In genomic region chr13:23554925-23555838, GRCm38 (mm10) we compare ENCODE assay signal across 8 mouse cellular contexts. TPM values are rescaled to one million over a fixed set of nuclear protein-coding genes. Genes with fewer than 3 reads are reported as not detected.
DNase-seq lines count a peak whose midpoint lies in the region; ATAC-seq lines count a peak whose summit lies in the region.

No protein-coding gene starts in this region.

- H3K9me3 ChIP-seq in hindbrain, embryonic 16.5 days (ENCODE audit: control insufficient read depth, low read length), result no peaks in the 10 kb centered on the region

- H3K4me1 ChIP-seq in hindbrain, embryonic 16.5 days (ENCODE audit: control insufficient read depth, insufficient read depth, low read depth, low read length), result peaks cover 13% of the 10 kb centered on the region

- H3K9ac ChIP-seq in hindbrain, embryonic 16.5 days (ENCODE audit: low read depth, low read length), result peak overlapping the region; percentile 70

- H3K36me3 ChIP-seq in hindbrain, embryonic 16.5 days (ENCODE audit: control insufficient read depth, insufficient read depth, low read length), result no peaks in the 10 kb centered on the region

- peak; percentile 94 for DNase-seq in R1 (ENCODE audit: low read depth, low spot score)
- DNase-seq in cerebellum, postnatal 14 days, result peak; percentile 61 to 63
- DNase-seq in frontal cortex, postnatal 25 days (ENCODE audit: low spot score in 2 of 2), result peak; percentile 67 to 71
- peak; percentile 82 to 90 for DNase-seq in left cerebral cortex, postnatal 25 days (ENCODE audit: low spot score in 2 of 2)
- peak; percentile 79 for DNase-seq in right cerebral cortex, postnatal 25 days
- DNase-seq in yolk sac, embryonic 10.5 days (ENCODE audit: low spot score), result peak; percentile 95

- H3K27me3 ChIP-seq in hindbrain, embryonic 16.5 days (replicated peaks; ENCODE audit: control insufficient read depth, insufficient read depth, low read length), result no peaks in the 10 kb centered on the region

- under 1% methylated on average over 48 of the region's 54 CpGs for WGBS in hindbrain, embryonic 16.5 days

- H3K27ac ChIP-seq in hindbrain, embryonic 16.5 days (ENCODE audit: low read depth, low read length), result peak overlapping the region; percentile 82

- peak overlapping the region; percentile 54 for H3K4me3 ChIP-seq in hindbrain, embryonic 16.5 days (ENCODE audit: low read length)

- peak; percentile 72 for ATAC-seq in hindbrain, embryonic 16.5 days
- peak; percentile 66 for ATAC-seq in megakaryocyte-erythroid progenitor cell, adult 5-6 weeks (replicated peaks; ENCODE audit: low FRiP score, low TSS enrichment, poor library complexity, severe bottlenecking)

- intact Hi-C loops in left cerebral cortex, postnatal 25 days (cut with DNase I), result no loop called here

- H3K4me2 ChIP-seq in hindbrain, embryonic 16.5 days (ENCODE audit: low read length), result peak overlapping the region; percentile 100

RNA-seq across cellular contexts. Expression of gene Hist1h1d, which starts 2.1 kb away (rescaled TPM):
- 0.07 and 0.10 TPM in 2 replicates for polyA plus RNA-seq in hindbrain, embryonic 16.5 days (2015; fragmentation: Nextera tagmentation; extraction: Ambion mirVana)
- 1 to 10 TPM; 3.6 to 5.7 TPM for total RNA-seq in left cerebral cortex, postnatal 25 days (2021)
- total RNA-seq in megakaryocyte-erythroid progenitor cell, adult 5-6 weeks (2014; fragmentation: Nextera tagmentation), result 29.5 and 42.3 TPM in 2 replicates
- 81.4 and 84.0 TPM in 2 replicates for total RNA-seq in megakaryocyte-erythroid progenitor cell, adult 5-6 weeks (2017)

RNA-seq across cellular contexts. Expression of gene Hist1h4f, which starts 3.7 kb away (rescaled TPM):
- polyA plus RNA-seq in hindbrain, embryonic 16.5 days (2015; fragmentation: Nextera tagmentation; extraction: Ambion mirVana), result 0.59 TPM in 1 of 2 replicates, not detected in the other
- 100 to 1,000 TPM; 160 to 188 TPM for total RNA-seq in left cerebral cortex, postnatal 25 days (2021)
- total RNA-seq in megakaryocyte-erythroid progenitor cell, adult 5-6 weeks (2014; fragmentation: Nextera tagmentation), result 281 and 340 TPM in 2 replicates
- 1,052 and 1,693 TPM in 2 replicates for total RNA-seq in megakaryocyte-erythroid progenitor cell, adult 5-6 weeks (2017)

RNA-seq across cellular contexts. Expression of gene Hist1h3e, which starts 7.0 kb away (rescaled TPM):
- polyA plus RNA-seq in hindbrain, embryonic 16.5 days (2015; fragmentation: Nextera tagmentation; extraction: Ambion mirVana), result 0.85 and 0.97 TPM in 2 replicates
- total RNA-seq in left cerebral cortex, postnatal 25 days (2021), result 10 to 100 TPM; 41.7 to 46.6 TPM
- total RNA-seq in megakaryocyte-erythroid progenitor cell, adult 5-6 weeks (2014; fragmentation: Nextera tagmentation), result 124 and 193 TPM in 2 replicates
- total RNA-seq in megakaryocyte-erythroid progenitor cell, adult 5-6 weeks (2017), result 254 and 322 TPM in 2 replicates

RNA-seq across cellular contexts. Expression of gene Hist1h3f, which starts 11.3 kb away (rescaled TPM):
- not detected in 2 replicates for polyA plus RNA-seq in hindbrain, embryonic 16.5 days (2015; fragmentation: Nextera tagmentation; extraction: Ambion mirVana)
- total RNA-seq in left cerebral cortex, postnatal 25 days (2021), result 10 to 100 TPM; 16.0 to 17.8 TPM
- 31.6 and 53.6 TPM in 2 replicates for total RNA-seq in megakaryocyte-erythroid progenitor cell, adult 5-6 weeks (2014; fragmentation: Nextera tagmentation)
- 69.9 and 132 TPM in 2 replicates for total RNA-seq in megakaryocyte-erythroid progenitor cell, adult 5-6 weeks (2017)

RNA-seq across cellular contexts. Expression of gene Hist1h2bh, which starts 12.0 kb away (rescaled TPM):
- polyA plus RNA-seq in hindbrain, embryonic 16.5 days (2015; fragmentation: Nextera tagmentation; extraction: Ambion mirVana), result 0.16 and 0.29 TPM in 2 replicates
- under 1 TPM; 0.57 to 0.87 TPM for total RNA-seq in left cerebral cortex, postnatal 25 days (2021)
- 31.9 and 110 TPM in 2 replicates for total RNA-seq in megakaryocyte-erythroid progenitor cell, adult 5-6 weeks (2014; fragmentation: Nextera tagmentation)
- total RNA-seq in megakaryocyte-erythroid progenitor cell, adult 5-6 weeks (2017), result 85.7 and 165 TPM in 2 replicates

Comparison
In these comparisons a context has a peak if more than half of its experiments do, and no peak if none do; other contexts are left out.
1. Peak in every context shown above with its lines: DNase-seq, ATAC-seq, H3K4me3 ChIP-seq and H3K27ac ChIP-seq.
2. RNA of gene Hist1h1d, which starts 2.1 kb away (total RNA-seq): 29.5 to 84.0 TPM in megakaryocyte-erythroid progenitor cell, adult 5-6 weeks; 3.6 to 5.7 TPM in left cerebral cortex, postnatal 25 days; every median in the first group is over 4 times any median in the second.